Mouse (Mus musculus): ENCODE measurements at regions not wholly inside any gene's neighbourhood (a gene's known extent, or its start where the extent isn't known, plus 50 kb on each side); places are given as distances from the start of the nearest gene placed in this dataset.

GRCm38 (mm10) chr14:119966666-119967065 is 75.6 kb downstream of the Oxgr1 start:
- no peak for DNase-seq

- no peak for DNase-seq
These were observed 76.3 kb downstream of the Oxgr1 start for GRCm38 (mm10) chr14:119965842-119966483.

DNA sequence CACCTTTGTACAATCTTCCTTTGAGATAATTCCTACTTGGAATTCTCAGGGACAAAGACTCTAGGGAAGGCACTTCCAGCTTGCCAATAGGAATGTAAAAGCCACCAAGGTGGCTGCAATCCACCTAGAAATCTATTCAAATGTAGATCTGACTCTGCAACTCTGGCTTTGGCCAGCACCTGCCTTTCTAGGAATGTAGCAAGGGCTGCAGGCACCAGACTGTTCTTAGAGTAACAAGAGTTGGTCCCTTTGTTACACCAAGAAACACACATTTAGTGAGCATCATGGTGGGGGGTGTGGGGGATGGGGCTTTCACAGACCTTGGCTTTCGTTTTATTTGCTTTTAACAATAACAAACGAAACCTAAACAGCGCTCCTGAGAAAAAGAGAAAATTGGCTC is 78.5 kb downstream of the Oxgr1 start:
- DNase-seq, result no peak

DNA sequence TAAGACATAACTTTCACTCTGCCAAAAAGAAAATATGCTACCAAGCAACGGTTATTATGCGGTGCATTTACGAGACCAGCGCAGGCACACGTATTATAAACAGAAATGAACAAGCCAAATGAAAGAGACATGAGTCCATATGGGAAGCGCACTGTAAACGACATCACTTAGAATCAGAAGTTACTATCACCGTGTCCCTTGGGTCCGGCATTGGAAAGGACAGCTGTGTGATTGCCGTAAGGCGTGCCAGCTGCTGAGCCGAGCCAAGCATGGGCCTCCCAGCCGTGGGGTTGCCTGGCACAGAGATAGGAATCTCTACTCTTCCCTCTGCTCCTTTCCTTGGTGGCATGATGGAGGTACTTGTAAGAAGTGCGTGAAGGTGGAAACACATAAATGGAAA is 88.4 kb downstream of the Oxgr1 start:
- DNase-seq, result peak; percentile 40

GRCm38 (mm10) chr14:119952877-119953624 is 89.2 kb downstream of the Oxgr1 start:
- peak; percentile 47 for DNase-seq
